In genomic region chr14:51358111-51358982, GRCm38 (mm10) we compare ENCODE assay signal across 8 mouse cellular contexts. TPM values are rescaled to one million over a fixed set of nuclear protein-coding genes. Genes with fewer than 3 reads are reported as not detected.
A peak's percentile ranks its signal among the peaks of the same experiment; 100 is the strongest.
DNase-seq lines count a peak whose midpoint lies in the region; ATAC-seq lines count a peak whose summit lies in the region.

No protein-coding gene starts in this region.

- peak overlapping the region; percentile 72 for H3K4me2 ChIP-seq in forebrain, embryonic 14.5 days (ENCODE audit: low read length)
- H3K4me2 ChIP-seq in liver, embryonic 13.5 days = peak overlapping the region; percentile 58

- peak; percentile 9 to 12 for DNase-seq in cerebellum, postnatal 36 days
- no peak for DNase-seq in cerebellum, adult 11 months
- DNase-seq in ZHBTc4 (ENCODE audit: low read depth, low spot score) = peak; percentile 9
- DNase-seq in forebrain, embryonic 14.5 days (ENCODE audit: low spot score) = peak; percentile 64
- peak; percentile 42 for DNase-seq in layer of hippocampus, adult 11-12 months (ENCODE audit: low spot score)
- DNase-seq in liver, embryonic 13.5 days = no peak
- peak; percentile 35 for DNase-seq in right cerebral cortex, postnatal 4 days
- DNase-seq in gastrocnemius, postnatal 36 days = no peak

- H3K9me3 ChIP-seq in forebrain, embryonic 14.5 days (replicated peaks; ENCODE audit: control insufficient read depth, low read length) = no peaks in the 10 kb centered on the region
- no peaks in the 10 kb centered on the region for H3K9me3 ChIP-seq in liver, embryonic 13.5 days (replicated peaks)

- H3K9ac ChIP-seq in forebrain, embryonic 14.5 days (ENCODE audit: low read length) = peak overlapping the region; percentile 70
- no peak overlapping the region for H3K9ac ChIP-seq in liver, embryonic 13.5 days

- ATAC-seq in forebrain, embryonic 14.5 days = peak; percentile 92
- no peak for ATAC-seq in liver, embryonic 13.5 days (ENCODE audit: low read depth)

- H3K4me3 ChIP-seq in forebrain, embryonic 14.5 days (ENCODE audit: low read depth, low read length) = peak overlapping the region; percentile 44
- peak overlapping the region; percentile 38 for H3K4me3 ChIP-seq in liver, embryonic 13.5 days (replicated peaks)

- no peak overlapping the region for H3K27ac ChIP-seq in forebrain, embryonic 14.5 days (ENCODE audit: low read depth, low read length)
- H3K27ac ChIP-seq in liver, embryonic 13.5 days = no peak overlapping the region

- H3K27me3 ChIP-seq in forebrain, embryonic 14.5 days (replicated peaks; ENCODE audit: control insufficient read depth, insufficient read depth, low read length) = no peaks in the 10 kb centered on the region
- H3K27me3 ChIP-seq in liver, embryonic 13.5 days = peaks cover 17% of the 10 kb centered on the region

- intact Hi-C loops in gastrocnemius, postnatal 36 days (cut with DNase I) = no loop called here

- WGBS in forebrain, embryonic 14.5 days = 6% methylated on average over 61 of the region's 75 CpGs
- 4% methylated on average over 71 of the region's 75 CpGs for WGBS in liver, embryonic 13.5 days (ENCODE audit: insufficient replicate concordance)

- H3K4me1 ChIP-seq in forebrain, embryonic 14.5 days (ENCODE audit: control insufficient read depth, insufficient read depth, low read length) = no peaks in the 10 kb centered on the region
- no peaks in the 10 kb centered on the region for H3K4me1 ChIP-seq in liver, embryonic 13.5 days (replicated peaks)

- no peaks in the 10 kb centered on the region for H3K36me3 ChIP-seq in forebrain, embryonic 14.5 days (ENCODE audit: control insufficient read depth, insufficient read depth, low read length)
- no peaks in the 10 kb centered on the region for H3K36me3 ChIP-seq in liver, embryonic 13.5 days

RNA-seq across cellular contexts. Expression of gene Gm7247, which starts 3.2 kb away (rescaled TPM):
- polyA plus RNA-seq in forebrain, embryonic 14.5 days (2014; fragmentation: Nextera tagmentation; extraction: Ambion mirVana) = not detected in 2 replicates
- not detected in 2 replicates for polyA plus RNA-seq in liver, embryonic 13.5 days (2015; fragmentation: Nextera tagmentation; extraction: Ambion mirVana)
- not detected for total RNA-seq in gastrocnemius, postnatal 36 days (2021)

RNA-seq across cellular contexts. Expression of gene Vmn2r88, which starts 52.3 kb away (rescaled TPM):
- polyA plus RNA-seq in forebrain, embryonic 14.5 days (2014; fragmentation: Nextera tagmentation; extraction: Ambion mirVana) = not detected in 2 replicates
- not detected in 2 replicates for polyA plus RNA-seq in liver, embryonic 13.5 days (2015; fragmentation: Nextera tagmentation; extraction: Ambion mirVana)
- total RNA-seq in gastrocnemius, postnatal 36 days (2021) = not detected

Comparison
In these comparisons a context has a peak if more than half of its experiments do, and no peak if none do; other contexts are left out.
1. DNase-seq: peak in cerebellum, postnatal 36 days (2 of 2), ZHBTc4 (single experiment), forebrain, embryonic 14.5 days (single experiment), layer of hippocampus, adult 11-12 months (single experiment) and right cerebral cortex, postnatal 4 days (single experiment); none in cerebellum, adult 11 months (single experiment), liver, embryonic 13.5 days (single experiment) and gastrocnemius, postnatal 36 days (0 of 2).